Mouse (Mus musculus) heart, embryonic 13.5 days (tissue): Measurements from ENCODE around the gene Tbxas1. TPM values are rescaled to one million over a fixed set of nuclear protein-coding genes. Genes with fewer than 3 reads are reported as not detected.

Experiments
- ATAC-seq: fragments of 200-750 bp; cut with Nextera tagmentation; 2 replicates; pipeline ENCODE4 v1.8.0; 2017; ENCODE audit warnings: moderate TSS enrichment; ENCODE audit not compliant: insufficient number of reproducible peaks, low FRiP score, low TSS enrichment; ENCODE audit errors: extremely low read depth
- H3K27ac ChIP-seq: fragments of 300-500 bp; sonication (generic); replicated peaks from 2 replicates; pipeline ENCODE4 v1.5.1; 2015; ENCODE audit warnings: moderate library complexity, mild to moderate bottlenecking, inconsistent platforms
- H3K27me3 ChIP-seq: fragments of 300-500 bp; sonication (generic); replicated peaks from 2 replicates; pipeline ENCODE4 v1.6.1; 2015; ENCODE audit warnings: mild to moderate bottlenecking, inconsistent platforms
- H3K36me3 ChIP-seq: fragments of 300-500 bp; sonication (generic); 2 replicates; pipeline ENCODE4 v1.6.1; 2015; ENCODE audit warnings: mild to moderate bottlenecking, inconsistent platforms
- H3K4me1 ChIP-seq: fragments of 300-500 bp; sonication (generic); 2 replicates; pipeline ENCODE4 v1.6.1; 2015; ENCODE audit warnings: inconsistent platforms
- H3K4me2 ChIP-seq: fragments of 300-500 bp; sonication (generic); 2 replicates; pipeline ENCODE4 v1.6.1; 2015; ENCODE audit warnings: inconsistent platforms, mild to moderate bottlenecking, moderate library complexity
- H3K4me3 ChIP-seq: fragments of 300-500 bp; sonication (generic); 2 replicates; pipeline ENCODE4 v1.5.1; 2015; ENCODE audit warnings: moderate library complexity, mild to moderate bottlenecking, inconsistent platforms
- H3K9ac ChIP-seq: fragments of 300-500 bp; sonication (generic); 2 replicates; pipeline ENCODE4 v1.6.1; 2015; ENCODE audit warnings: inconsistent platforms, mild to moderate bottlenecking, moderate library complexity
- H3K9me3 ChIP-seq: fragments of 300-500 bp; sonication (generic); 2 replicates; pipeline ENCODE4 v1.6.1; 2016; ENCODE audit warnings: inconsistent platforms
- WGBS: fragments of 180-500 bp; shearing (Covaris S2); methylation state at CpG from one replicate; pipeline ENCODE4 v1.1.7; 2015; ENCODE audit warnings: mixed read lengths; 5-methylcytosine and 5-hydroxymethylcytosine counted together
- polyA plus RNA-seq: library from polyadenylated mRNA; unstranded; fragments of >200 nt; fragmentation: Nextera tagmentation; extraction: Ambion mirVana; gene quantifications from 2 replicates; pipeline ENCODE4 v1.2.1, GENCODE M21; 2015

Tbxas1 gene
- polyA plus RNA-seq, 1 experiment from 2014 or later: 2.4 TPM

DNA sequence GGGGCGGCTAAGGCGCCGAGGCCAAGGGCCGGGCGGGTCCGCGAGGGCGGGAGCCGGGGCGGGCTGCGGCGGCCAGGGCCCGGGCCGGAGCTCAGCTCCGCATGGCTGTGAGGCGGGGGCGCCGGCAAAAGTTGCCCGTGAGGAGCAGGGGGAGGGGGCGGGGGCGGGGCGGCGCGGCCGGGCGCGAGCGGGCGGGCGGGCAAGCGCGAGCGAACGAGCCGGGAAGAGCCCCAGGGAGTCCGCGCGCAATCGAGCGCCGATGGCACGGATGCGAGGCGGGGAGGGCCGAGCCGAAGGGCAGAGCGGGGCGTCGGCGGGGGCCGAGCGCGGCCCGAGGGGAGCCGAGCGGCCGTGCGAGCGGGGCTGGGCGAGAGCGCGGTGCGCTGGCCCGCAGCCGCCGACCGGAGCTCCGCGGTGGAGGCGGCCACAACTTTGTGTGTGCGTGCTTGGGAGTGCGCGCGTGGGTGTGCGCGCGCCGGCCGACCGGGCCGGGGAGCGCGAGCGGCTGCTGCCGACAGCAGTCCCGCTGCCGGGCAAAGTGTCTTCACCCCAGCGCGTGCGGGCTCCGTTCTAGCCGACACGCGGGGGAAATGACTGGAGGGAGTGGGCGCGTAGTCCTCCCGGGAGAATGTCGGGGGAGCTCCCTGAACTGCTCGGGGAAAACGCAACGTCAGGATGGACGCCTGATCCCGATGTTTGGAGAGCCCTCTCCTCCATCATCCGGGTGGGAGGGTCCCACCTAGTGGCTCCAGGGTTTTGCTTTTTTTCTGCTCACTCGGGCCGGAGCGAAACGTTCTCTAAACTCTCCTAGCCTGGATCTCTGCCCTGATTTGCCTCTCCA, 1.1 kb downstream of the Tbxas1 start, which contains the start of gene Hipk2:
TSS of gene Hipk2 (minus strand) at position 95 of the 841 bp plus-strand sequence.
- Histone ChIP-seq H3K9ac (peak within 1 kb of the TSS; percentile 100), H3K9me3 (no peaks in the 10 kb centered on the region), H3K27ac (peak within 1 kb of the TSS; percentile 91), H3K36me3 (no peaks in the 10 kb centered on the region), H3K4me1 (peaks cover 34% of the 10 kb centered on the region), H3K4me3 (peak within 1 kb of the TSS; percentile 100), H3K27me3 (peaks cover 6% of the 10 kb centered on the region; the same call in 1 of the 2 replicates), H3K4me2 (peak within 1 kb of the TSS; percentile 85)
- under 1% methylated on average over 84 of the region's 108 CpGs for WGBS
- ATAC-seq: peak; percentile 86

DNA sequence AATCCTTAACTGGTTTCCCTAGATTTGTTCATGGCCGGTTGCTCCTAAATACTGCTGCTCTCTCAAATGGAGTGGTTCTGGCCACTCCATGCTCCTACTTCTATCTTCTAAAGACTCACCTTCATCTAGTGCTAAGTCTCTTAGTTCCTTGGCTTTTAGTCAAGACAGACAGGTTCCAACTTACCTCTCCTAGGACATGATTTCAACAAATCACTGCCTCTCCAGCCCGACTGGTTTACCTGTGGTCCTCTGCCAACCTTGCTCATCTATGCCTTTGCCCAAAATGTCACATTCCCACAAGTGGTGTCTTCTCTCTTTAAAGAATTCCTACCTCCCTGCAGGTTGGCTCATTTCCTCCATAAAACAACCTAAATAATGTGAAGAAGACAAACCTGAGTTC, 2.5 kb downstream of the Tbxas1 start:
- Histone ChIP-seq H3K36me3 (no peaks in the 10 kb centered on the region), H3K4me1 (peaks cover 22% of the 10 kb centered on the region), H3K27ac (no peak overlapping the region), H3K9ac (no peak overlapping the region), H3K4me2 (no peak overlapping the region), H3K27me3 (peaks cover 15% of the 10 kb centered on the region; the same call in 1 of the 2 replicates), H3K4me3 (no peak overlapping the region), H3K9me3 (no peaks in the 10 kb centered on the region)
- no peak for ATAC-seq
- 93% methylated on average over 2 of the region's 2 CpGs for WGBS

DNA sequence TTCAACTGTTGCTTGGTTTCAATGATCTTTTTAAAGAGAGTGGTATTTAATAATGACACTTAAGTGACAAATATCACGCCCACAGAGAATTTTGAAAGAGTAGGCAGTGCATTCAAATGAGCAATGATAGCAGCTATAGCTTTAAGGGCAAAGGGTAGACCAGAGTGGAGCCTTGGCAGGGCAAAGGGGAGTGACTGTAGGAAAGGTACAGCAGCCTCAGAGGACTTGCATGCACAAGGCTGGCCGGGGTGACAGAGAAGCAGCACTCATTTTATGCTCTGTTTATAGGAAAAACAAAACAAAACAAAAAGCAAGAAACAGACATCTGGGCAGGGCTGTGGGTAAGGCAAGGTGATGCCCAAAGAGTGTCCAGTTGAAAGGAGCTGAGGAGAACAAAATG, 6.3 kb downstream of the Tbxas1 start:
- no peak for ATAC-seq
- no peaks in the 10 kb centered on the region for H3K9me3 ChIP-seq
- WGBS: 67% methylated on average over 2 of the region's 2 CpGs
- H3K4me3 ChIP-seq: no peak overlapping the region
- H3K36me3 ChIP-seq: no peaks in the 10 kb centered on the region
- H3K27me3 ChIP-seq: peaks cover 27% of the 10 kb centered on the region; the same call in 1 of the 2 replicates
- no peak overlapping the region for H3K27ac ChIP-seq
- H3K9ac ChIP-seq: no peak overlapping the region
- no peak overlapping the region for H3K4me2 ChIP-seq
- H3K4me1 ChIP-seq: peaks cover 17% of the 10 kb centered on the region

DNA sequence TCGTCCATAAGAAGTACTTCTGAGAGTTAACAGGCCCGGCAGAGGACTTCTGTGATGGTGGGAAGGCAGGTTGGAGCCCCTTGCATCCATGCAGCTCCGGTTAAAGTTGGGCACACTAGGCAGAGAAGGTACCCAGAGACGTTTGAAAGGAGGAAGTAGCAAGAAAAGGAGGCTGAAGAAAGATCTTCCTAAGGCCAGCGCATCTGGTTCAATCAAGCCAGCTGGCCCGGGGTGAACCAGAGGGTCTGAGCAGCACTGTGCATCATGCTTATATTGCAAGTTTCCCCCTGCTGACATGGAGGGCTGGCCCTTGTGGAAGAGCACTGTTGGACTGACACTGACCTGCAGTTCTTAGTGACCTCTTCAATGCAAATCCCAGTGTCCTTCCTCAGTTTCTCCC, 6.8 kb downstream of the Tbxas1 start:
- no peak for ATAC-seq
- no peak overlapping the region for H3K9ac ChIP-seq
- H3K4me3 ChIP-seq: no peak overlapping the region
- no peak overlapping the region for H3K27ac ChIP-seq
- peaks cover 27% of the 10 kb centered on the region; the same call in 1 of the 2 replicates for H3K27me3 ChIP-seq
- peaks cover 16% of the 10 kb centered on the region for H3K4me1 ChIP-seq
- H3K9me3 ChIP-seq: no peaks in the 10 kb centered on the region
- H3K36me3 ChIP-seq: no peaks in the 10 kb centered on the region
- no peak overlapping the region for H3K4me2 ChIP-seq
- WGBS: 74% methylated on average over 6 of the region's 6 CpGs

DNA sequence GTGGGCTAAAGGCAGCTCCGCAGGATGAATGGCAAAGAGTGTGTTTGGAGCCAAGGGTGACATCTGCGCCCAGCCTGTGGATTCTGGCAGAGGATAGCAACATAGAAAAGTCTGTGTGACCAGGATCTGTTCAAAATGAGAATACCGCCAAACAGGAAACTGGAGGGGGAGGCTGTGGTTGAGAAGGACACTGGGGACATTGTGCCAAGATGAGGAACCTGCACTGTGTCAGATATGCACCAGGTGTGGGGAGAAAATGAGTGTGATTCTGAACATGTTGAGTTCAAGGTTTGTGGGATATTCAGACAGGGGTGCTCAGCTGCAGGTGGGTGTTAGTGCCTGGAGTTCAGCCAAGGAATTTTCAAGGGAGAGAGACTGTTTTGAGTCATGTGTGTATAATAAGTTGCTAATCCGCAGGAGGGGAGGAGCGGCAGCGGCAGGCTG, 7.5 kb downstream of the Tbxas1 start:
- no peak for ATAC-seq
- H3K9me3 ChIP-seq: no peaks in the 10 kb centered on the region
- no peak overlapping the region for H3K27ac ChIP-seq
- WGBS: 57% methylated on average over 6 of the region's 6 CpGs
- H3K27me3 ChIP-seq: peaks cover 27% of the 10 kb centered on the region; the same call in 1 of the 2 replicates
- H3K9ac ChIP-seq: no peak overlapping the region
- no peak overlapping the region for H3K4me2 ChIP-seq
- H3K36me3 ChIP-seq: no peaks in the 10 kb centered on the region
- H3K4me3 ChIP-seq: no peak overlapping the region
- peaks cover 12% of the 10 kb centered on the region for H3K4me1 ChIP-seq

DNA sequence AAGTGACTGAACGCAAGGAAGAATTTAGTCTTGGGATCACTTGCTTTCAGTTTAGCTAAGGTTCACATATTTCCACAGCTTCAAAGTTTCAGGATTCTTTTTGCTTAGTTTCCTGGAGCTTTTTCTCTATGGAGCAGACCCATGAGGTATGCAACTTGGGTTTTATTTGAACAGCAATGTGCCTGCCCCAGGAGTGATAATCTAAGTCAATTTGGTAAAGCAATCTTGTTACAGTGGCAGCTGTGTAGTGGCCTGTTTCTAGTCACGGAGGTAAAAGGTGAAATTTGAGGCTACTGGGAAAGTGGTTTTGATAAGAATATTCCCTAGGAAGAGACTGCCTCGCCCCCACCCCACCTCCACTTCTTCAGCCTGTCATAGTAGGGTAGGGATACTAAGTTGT, 9.3 kb downstream of the Tbxas1 start:
- no peak overlapping the region for H3K4me3 ChIP-seq
- H3K4me1 ChIP-seq: peaks cover 12% of the 10 kb centered on the region
- no peaks in the 10 kb centered on the region for H3K36me3 ChIP-seq
- no peak for ATAC-seq
- H3K4me2 ChIP-seq: no peak overlapping the region
- peaks cover 22% of the 10 kb centered on the region; the same call in 1 of the 2 replicates for H3K27me3 ChIP-seq
- no peaks in the 10 kb centered on the region for H3K9me3 ChIP-seq
- H3K9ac ChIP-seq: no peak overlapping the region
- H3K27ac ChIP-seq: no peak overlapping the region
- 45% methylated on average over 3 of the region's 3 CpGs for WGBS

DNA sequence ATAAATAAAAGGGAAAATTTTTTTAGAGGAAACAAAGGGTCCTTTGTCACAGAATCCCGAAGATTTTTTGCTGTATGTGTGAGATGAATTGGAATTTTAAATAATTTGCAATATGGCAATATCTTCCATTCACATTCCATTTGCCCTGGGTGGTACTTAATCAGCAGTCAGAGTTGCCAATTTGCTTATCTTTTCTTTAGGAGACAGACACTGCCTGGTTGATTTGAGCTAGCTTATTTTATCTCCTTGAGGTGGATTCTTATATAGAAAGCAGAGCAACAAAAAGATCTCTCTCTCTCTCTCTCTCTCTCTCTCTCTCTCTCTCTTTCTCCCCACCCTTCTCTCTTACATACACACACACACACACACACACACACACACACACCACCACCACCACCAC, 9.9 kb downstream of the Tbxas1 start:
- peaks cover 12% of the 10 kb centered on the region for H3K4me1 ChIP-seq
- H3K9ac ChIP-seq: no peak overlapping the region
- peaks cover 22% of the 10 kb centered on the region; the same call in 1 of the 2 replicates for H3K27me3 ChIP-seq
- no peak overlapping the region for H3K4me2 ChIP-seq
- H3K4me3 ChIP-seq: no peak overlapping the region
- no peaks in the 10 kb centered on the region for H3K36me3 ChIP-seq
- no peak overlapping the region for H3K27ac ChIP-seq
- no peak for ATAC-seq
- WGBS: 60% methylated on average over 1 of the region's 1 CpGs
- no peaks in the 10 kb centered on the region for H3K9me3 ChIP-seq

DNA sequence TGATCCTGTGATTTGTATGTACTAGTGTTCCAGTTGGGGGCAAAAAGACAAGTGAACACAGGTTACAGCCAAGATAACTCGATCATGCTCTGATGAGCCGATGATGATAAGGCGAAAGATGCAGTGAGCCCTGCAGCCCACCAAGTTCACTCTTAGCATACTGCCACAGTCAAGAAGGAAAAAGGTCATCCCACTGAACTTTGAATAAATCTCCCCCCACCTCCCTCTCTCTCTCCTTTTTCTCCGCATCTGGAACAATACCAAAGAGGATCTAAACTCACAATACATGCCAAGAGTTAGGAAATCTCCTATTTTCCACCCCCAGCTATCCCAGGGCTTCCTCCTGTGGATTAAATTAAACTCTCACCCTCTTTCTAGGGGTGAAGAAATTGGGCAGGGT, 12.2 kb downstream of the Tbxas1 start:
- Histone ChIP-seq H3K4me3 (no peak overlapping the region), H3K9me3 (no peaks in the 10 kb centered on the region), H3K9ac (no peak overlapping the region), H3K27ac (no peak overlapping the region), H3K4me1 (peaks cover 12% of the 10 kb centered on the region), H3K4me2 (no peak overlapping the region), H3K27me3 (peaks cover 13% of the 10 kb centered on the region; the same call in 1 of the 2 replicates), H3K36me3 (no peaks in the 10 kb centered on the region)
- no peak for ATAC-seq
- 87% methylated on average over 4 of the region's 4 CpGs for WGBS

DNA sequence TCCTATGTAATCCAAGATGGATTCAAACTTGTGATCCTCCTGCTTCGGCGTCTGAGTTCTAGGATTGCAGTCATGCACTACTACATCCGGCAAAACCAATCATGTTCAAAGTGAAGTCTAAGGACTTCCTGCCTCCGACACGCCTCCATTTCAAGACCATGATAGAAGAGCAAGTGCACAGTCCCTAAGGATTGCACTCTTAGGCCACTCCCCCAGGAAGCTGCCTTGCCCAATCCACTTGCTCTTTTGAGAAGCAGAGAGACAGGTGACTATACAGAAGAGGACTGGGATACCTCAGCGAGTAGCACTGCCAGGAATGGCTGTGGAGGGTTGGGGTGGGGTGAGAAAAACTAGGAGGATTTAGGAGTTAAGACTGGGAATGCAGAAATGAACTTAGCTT, 14.0 kb downstream of the Tbxas1 start:
- no peak overlapping the region for H3K4me3 ChIP-seq
- WGBS: 65% methylated on average over 6 of the region's 6 CpGs
- 0 out of 2 replicates have a peak, but pooled peaks cover 3% of the 10 kb centered on the region for H3K4me1 ChIP-seq
- H3K9ac ChIP-seq: no peak overlapping the region
- no peak overlapping the region for H3K4me2 ChIP-seq
- no peaks in the 10 kb centered on the region for H3K27me3 ChIP-seq
- no peak for ATAC-seq
- H3K9me3 ChIP-seq: no peaks in the 10 kb centered on the region
- no peaks in the 10 kb centered on the region for H3K36me3 ChIP-seq
- no peak overlapping the region for H3K27ac ChIP-seq

DNA sequence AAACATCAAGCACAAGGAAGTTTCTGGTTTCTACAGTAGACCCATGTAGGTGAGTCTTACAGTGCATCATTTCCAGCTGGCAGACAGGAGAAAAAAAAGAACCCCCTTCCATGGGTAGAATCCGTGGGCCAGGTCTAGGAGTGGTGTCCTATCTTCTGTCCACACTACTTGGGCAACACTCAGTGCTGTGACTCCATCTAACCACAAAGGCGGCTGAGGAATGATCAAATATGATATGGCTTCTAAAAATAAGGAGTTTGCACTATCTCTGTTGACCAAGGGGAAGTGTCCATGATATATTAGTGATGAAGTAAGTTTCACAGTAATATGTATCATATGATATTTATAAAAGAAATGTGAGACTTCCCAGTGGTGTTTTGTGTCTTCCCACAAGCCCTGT, 16.8 kb downstream of the Tbxas1 start:
- no peak overlapping the region for H3K9ac ChIP-seq
- H3K36me3 ChIP-seq: no peaks in the 10 kb centered on the region
- H3K9me3 ChIP-seq: no peaks in the 10 kb centered on the region
- H3K4me3 ChIP-seq: no peak overlapping the region
- no peak overlapping the region for H3K27ac ChIP-seq
- peaks cover 6% of the 10 kb centered on the region for H3K4me1 ChIP-seq
- 49% methylated on average over 2 of the region's 2 CpGs for WGBS
- no peak overlapping the region for H3K4me2 ChIP-seq
- ATAC-seq: no peak
- no peaks in the 10 kb centered on the region for H3K27me3 ChIP-seq

DNA sequence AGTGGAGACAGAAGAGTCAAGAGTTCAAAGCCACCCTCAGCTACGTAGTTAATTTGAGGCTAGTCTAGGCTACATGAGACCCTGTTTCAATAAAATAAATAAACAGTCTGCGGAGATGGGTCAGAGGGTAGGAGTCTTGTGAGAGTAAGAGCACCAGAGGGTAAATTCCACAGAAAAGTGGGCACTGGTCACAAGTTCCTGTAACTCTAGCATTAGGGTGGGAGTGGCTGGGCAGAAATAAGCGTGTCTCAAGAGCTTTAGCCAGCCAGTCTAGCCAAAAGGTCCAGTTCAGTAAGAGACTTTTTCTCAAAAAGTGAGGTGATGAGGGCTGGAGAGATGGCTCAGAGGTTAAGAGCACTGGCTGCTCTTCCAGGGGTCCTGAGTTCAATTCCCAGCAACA, 18.4 kb downstream of the Tbxas1 start:
- H3K27me3 ChIP-seq: no peaks in the 10 kb centered on the region
- no peaks in the 10 kb centered on the region for H3K9me3 ChIP-seq
- H3K9ac ChIP-seq: no peak overlapping the region
- no peak overlapping the region for H3K4me3 ChIP-seq
- H3K4me1 ChIP-seq: peaks cover 12% of the 10 kb centered on the region
- no peak for ATAC-seq
- H3K27ac ChIP-seq: no peak overlapping the region
- H3K36me3 ChIP-seq: no peaks in the 10 kb centered on the region
- no peak overlapping the region for H3K4me2 ChIP-seq
- WGBS: 79% methylated on average over 3 of the region's 3 CpGs
